Mouse (Mus musculus): ENCODE measurements at regions not wholly inside any gene's neighbourhood (a gene's known extent, or its start where the extent isn't known, plus 50 kb on each side); places are given as distances from the start of the nearest gene placed in this dataset.
A peak's percentile ranks its signal among the peaks of the same experiment; 100 is the strongest.

GRCm38 (mm10) chr4:55134339-55134738 is 189.5 kb downstream of the Zfp462 start:
- Histone ChIP-seq H3K27ac (ENCODE audit: low read depth) (no peak overlapping the region), H3K9ac (replicated peaks) (no peak overlapping the region), H3K27me3 (ENCODE audit: insufficient read depth, low read length) (no peaks in the 10 kb centered on the region), H3K9me3 (ENCODE audit: low read length) (no peaks in the 10 kb centered on the region), H3K4me1 (ENCODE audit: insufficient read depth) (no peaks in the 10 kb centered on the region), H3K4me3 (ENCODE audit: low read depth, low read length) (no peak overlapping the region), H3K4me2 (ENCODE audit: low read depth, low read length) (no peak overlapping the region), H3K36me3 (replicated peaks; ENCODE audit: insufficient read depth, low read length) (no peaks in the 10 kb centered on the region)
- WGBS (ENCODE audit: insufficient replicate concordance) = 63% methylated on average over 4 of the region's 4 CpGs
- no peak for ATAC-seq
- no peak for TF ChIP-seq CTCF (IDR thresholded peaks at IDR 0.05; ENCODE audit: low read depth)
- no peak for TF ChIP-seq EP300 (IDR thresholded peaks at IDR 0.05; ENCODE audit: low read depth)
- no peak for DNase-seq

GRCm38 (mm10) chr4:55134791-55135190 is 189.9 kb downstream of the Zfp462 start:
- DNase-seq (no peak), ATAC-seq (no peak)
- H3K36me3 ChIP-seq (replicated peaks; ENCODE audit: insufficient read depth, low read length) = no peaks in the 10 kb centered on the region
- H3K4me1 ChIP-seq (ENCODE audit: insufficient read depth) = no peaks in the 10 kb centered on the region
- no peaks in the 10 kb centered on the region for H3K27me3 ChIP-seq (ENCODE audit: insufficient read depth, low read length)
- no peak for TF ChIP-seq EP300 (IDR thresholded peaks at IDR 0.05; ENCODE audit: low read depth)
- no peak for TF ChIP-seq CTCF (IDR thresholded peaks at IDR 0.05; ENCODE audit: low read depth)
- H3K4me3 ChIP-seq (ENCODE audit: low read depth, low read length) = no peak overlapping the region
- no peaks in the 10 kb centered on the region for H3K9me3 ChIP-seq (ENCODE audit: low read length)
- H3K4me2 ChIP-seq (ENCODE audit: low read depth, low read length) = no peak overlapping the region
- H3K27ac ChIP-seq (ENCODE audit: low read depth) = no peak overlapping the region
- no peak overlapping the region for H3K9ac ChIP-seq (replicated peaks)
- WGBS (ENCODE audit: insufficient replicate concordance) = 72% methylated on average over 4 of the region's 4 CpGs

GRCm38 (mm10) chr4:55136283-55136682 is 191.4 kb downstream of the Zfp462 start:
- Histone ChIP-seq H3K9me3 (ENCODE audit: low read length) (no peaks in the 10 kb centered on the region), H3K4me3 (ENCODE audit: low read depth, low read length) (no peak overlapping the region), H3K4me2 (ENCODE audit: low read depth, low read length) (no peak overlapping the region), H3K36me3 (replicated peaks; ENCODE audit: insufficient read depth, low read length) (no peaks in the 10 kb centered on the region), H3K27ac (ENCODE audit: low read depth) (no peak overlapping the region), H3K9ac (replicated peaks) (no peak overlapping the region), H3K4me1 (ENCODE audit: insufficient read depth) (0 out of 2 replicates have a peak, but pooled peaks cover under 1% of the 10 kb centered on the region), H3K27me3 (ENCODE audit: insufficient read depth, low read length) (no peaks in the 10 kb centered on the region)
- no peak for TF ChIP-seq EP300 (IDR thresholded peaks at IDR 0.05; ENCODE audit: low read depth)
- no peak for TF ChIP-seq CTCF (IDR thresholded peaks at IDR 0.05; ENCODE audit: low read depth)
- DNase-seq = no peak
- 41% methylated on average over 9 of the region's 9 CpGs for WGBS (ENCODE audit: insufficient replicate concordance)
- no peak for ATAC-seq

- H3K9me3 ChIP-seq (ENCODE audit: low read length) = no peaks in the 10 kb centered on the region
- H3K27me3 ChIP-seq (ENCODE audit: insufficient read depth, low read length) = no peaks in the 10 kb centered on the region
- DNase-seq = no peak
- no peak overlapping the region for H3K4me2 ChIP-seq (ENCODE audit: low read depth, low read length)
- no peak for TF ChIP-seq EP300 (IDR thresholded peaks at IDR 0.05; ENCODE audit: low read depth)
- TF ChIP-seq CTCF (IDR thresholded peaks at IDR 0.05; ENCODE audit: low read depth) = peak; percentile 39
- no peaks in the 10 kb centered on the region for H3K36me3 ChIP-seq (replicated peaks; ENCODE audit: insufficient read depth, low read length)
- WGBS (ENCODE audit: insufficient replicate concordance) = 61% methylated on average over 2 of the region's 2 CpGs
- H3K27ac ChIP-seq (ENCODE audit: low read depth) = no peak overlapping the region
- no peak overlapping the region for H3K4me3 ChIP-seq (ENCODE audit: low read depth, low read length)
- H3K9ac ChIP-seq (replicated peaks) = no peak overlapping the region
- H3K4me1 ChIP-seq (ENCODE audit: insufficient read depth) = peaks cover 9% of the 10 kb centered on the region; the same call in 1 of the 2 replicates
- ATAC-seq = no peak
Measured at GRCm38 (mm10) chr4:55137781-55138394, 193.0 kb downstream of the Zfp462 start.

GRCm38 (mm10) chr4:55141317-55141716 is 196.5 kb downstream of the Zfp462 start:
- TF ChIP-seq CTCF (IDR thresholded peaks at IDR 0.05; ENCODE audit: low read depth) (no peak), EP300 (IDR thresholded peaks at IDR 0.05; ENCODE audit: low read depth) (no peak)
- no peak for DNase-seq
- H3K9me3 ChIP-seq (ENCODE audit: low read length) = no peaks in the 10 kb centered on the region
- no peaks in the 10 kb centered on the region for H3K36me3 ChIP-seq (replicated peaks; ENCODE audit: insufficient read depth, low read length)
- peaks cover 9% of the 10 kb centered on the region; the same call in 1 of the 2 replicates for H3K4me1 ChIP-seq (ENCODE audit: insufficient read depth)
- H3K4me3 ChIP-seq (ENCODE audit: low read depth, low read length) = no peak overlapping the region
- ATAC-seq = no peak
- no peak overlapping the region for H3K9ac ChIP-seq (replicated peaks)
- 0 out of 2 replicates have a peak overlapping the region, but pooled peaks have one; percentile 45 for H3K27ac ChIP-seq (ENCODE audit: low read depth)
- no peaks in the 10 kb centered on the region for H3K27me3 ChIP-seq (ENCODE audit: insufficient read depth, low read length)
- H3K4me2 ChIP-seq (ENCODE audit: low read depth, low read length) = no peak overlapping the region

- Histone ChIP-seq H3K4me2 (ENCODE audit: low read depth, low read length) (no peak overlapping the region), H3K36me3 (replicated peaks; ENCODE audit: insufficient read depth, low read length) (no peaks in the 10 kb centered on the region), H3K27me3 (ENCODE audit: insufficient read depth, low read length) (no peaks in the 10 kb centered on the region), H3K9me3 (ENCODE audit: low read length) (no peaks in the 10 kb centered on the region), H3K27ac (ENCODE audit: low read depth) (peak overlapping the region; percentile 45), H3K9ac (replicated peaks) (no peak overlapping the region), H3K4me3 (ENCODE audit: low read depth, low read length) (no peak overlapping the region), H3K4me1 (ENCODE audit: insufficient read depth) (peaks cover 9% of the 10 kb centered on the region; the same call in 1 of the 2 replicates)
- ATAC-seq (peak; percentile 72), DNase-seq (no peak)
- WGBS (ENCODE audit: insufficient replicate concordance) = 50% methylated on average over 8 of the region's 8 CpGs
- no peak for TF ChIP-seq EP300 (IDR thresholded peaks at IDR 0.05; ENCODE audit: low read depth)
- TF ChIP-seq CTCF (IDR thresholded peaks at IDR 0.05; ENCODE audit: low read depth) = no peak
Measured at GRCm38 (mm10) chr4:55141923-55142732, 197.3 kb downstream of the Zfp462 start.

Data from liver, postnatal 0 days (tissue).